In the genomic region with DNA sequence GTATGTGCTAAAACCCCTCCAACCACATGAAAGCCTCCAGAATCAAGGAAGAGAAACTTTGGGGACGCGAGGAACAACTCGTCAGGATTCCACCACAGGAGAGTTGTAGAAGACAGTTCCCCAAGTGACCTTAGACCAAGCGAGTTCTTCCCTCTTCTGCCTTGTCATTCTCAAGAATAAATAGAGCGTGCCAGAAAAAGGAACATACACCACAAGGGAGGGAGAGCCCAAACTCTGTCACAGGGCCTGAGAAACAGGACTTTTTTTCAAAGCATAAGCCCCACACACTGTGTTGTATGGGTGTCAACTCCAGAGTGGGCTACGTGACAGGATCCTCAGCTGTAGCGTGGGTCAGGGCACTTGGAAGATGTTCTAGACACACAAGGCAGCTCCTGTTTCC, we compare ENCODE assay signal across 27 mouse cellular contexts. TPM values are rescaled to one million over a fixed set of nuclear protein-coding genes. Genes with fewer than 3 reads are reported as not detected.
DNase-seq lines count a peak whose midpoint lies in the region; ATAC-seq lines count a peak whose summit lies in the region.
"Had no signal": no experiment of that assay in that cellular context is flagged by ENCODE, and none has a peak within 500 bp of the region (broad histone marks: within the 10 kb centered on the region; RNA-seq: fewer than 3 reads in every experiment).

No protein-coding gene starts in this region.

- H3K36me3 ChIP-seq in midbrain, embryonic 11.5 days (ENCODE audit: control insufficient read depth, insufficient read depth, low read length) = no peaks in the 10 kb centered on the region
- no peaks in the 10 kb centered on the region for H3K36me3 ChIP-seq in midbrain, embryonic 13.5 days
- H3K36me3 ChIP-seq in kidney, embryonic 16.5 days (ENCODE audit: insufficient read depth, low read length) = no peaks in the 10 kb centered on the region
- H3K36me3 ChIP-seq: embryonic facial prominence, embryonic 10.5 days; embryonic facial prominence, embryonic 12.5 days; forebrain, embryonic 15.5 days had no signal

- peak; percentile 41 for DNase-seq in midbrain, embryonic 11.5 days (ENCODE audit: low spot score, missing footprints)
- DNase-seq: adrenal gland, adult 2 months; adrenal gland, postnatal 10 days; adrenal gland, postnatal 25 days; cerebellum, adult 11 months; cerebellum, adult 18-20 months; cerebellum, adult 8-10 months; cerebellum, adult 9-11 months; cerebellum, postnatal 14 days; cerebellum, postnatal 36 days; forebrain, postnatal 0 days had no signal

- no peak overlapping the region for H3K27ac ChIP-seq in midbrain, embryonic 11.5 days (ENCODE audit: low read depth, low read length)
- H3K27ac ChIP-seq in midbrain, embryonic 13.5 days = no peak overlapping the region
- no peak overlapping the region for H3K27ac ChIP-seq in kidney, embryonic 16.5 days (ENCODE audit: low read length)
- H3K27ac ChIP-seq: embryonic facial prominence, embryonic 10.5 days; embryonic facial prominence, embryonic 12.5 days; forebrain, embryonic 13.5 days; forebrain, embryonic 15.5 days had no signal

- no peaks in the 10 kb centered on the region for H3K4me1 ChIP-seq in midbrain, embryonic 11.5 days (ENCODE audit: control insufficient read depth, insufficient read depth, low read length)
- H3K4me1 ChIP-seq in midbrain, embryonic 13.5 days (replicated peaks) = no peaks in the 10 kb centered on the region
- H3K4me1 ChIP-seq in kidney, embryonic 16.5 days (ENCODE audit: insufficient read depth, low read length) = no peaks in the 10 kb centered on the region
- H3K4me1 ChIP-seq: embryonic facial prominence, embryonic 10.5 days; embryonic facial prominence, embryonic 12.5 days; forebrain, embryonic 13.5 days; forebrain, embryonic 15.5 days had no signal

- no peak for ATAC-seq in midbrain, embryonic 11.5 days (ENCODE audit: low FRiP score)
- no peak for ATAC-seq in midbrain, embryonic 13.5 days
- ATAC-seq in hematopoietic stem cell, adult 5-6 weeks (replicated peaks in 1 of 2; ENCODE audit: insufficient read depth in 1 of 2, low FRiP score in 2 of 2, low TSS enrichment in 1 of 2, low read depth in 1 of 2, poor library complexity in 2 of 2, severe bottlenecking in 2 of 2) = peak; percentile 81 to 83
- no peak for ATAC-seq in monocyte, adult 5-6 weeks (replicated peaks; ENCODE audit: insufficient number of reproducible peaks, low FRiP score, low TSS enrichment, poor library complexity, severe bottlenecking)
- no peak for ATAC-seq in kidney, embryonic 16.5 days (ENCODE audit: low FRiP score, low TSS enrichment)
- ATAC-seq: forebrain, embryonic 13.5 days; forebrain, embryonic 15.5 days; forebrain, postnatal 0 days had no signal

- no peak overlapping the region for H3K4me3 ChIP-seq in midbrain, embryonic 11.5 days (ENCODE audit: low read depth, low read length)
- no peak overlapping the region for H3K4me3 ChIP-seq in midbrain, embryonic 13.5 days (replicated peaks)
- no peak overlapping the region for H3K4me3 ChIP-seq in kidney, embryonic 16.5 days (ENCODE audit: low read length)
- H3K4me3 ChIP-seq: embryonic facial prominence, embryonic 10.5 days; embryonic facial prominence, embryonic 12.5 days; forebrain, embryonic 13.5 days; forebrain, embryonic 15.5 days had no signal

- no peaks in the 10 kb centered on the region for H3K27me3 ChIP-seq in midbrain, embryonic 11.5 days (ENCODE audit: control insufficient read depth, insufficient read depth, low read length)
- H3K27me3 ChIP-seq in midbrain, embryonic 13.5 days = no peaks in the 10 kb centered on the region
- no peaks in the 10 kb centered on the region for H3K27me3 ChIP-seq in kidney, embryonic 16.5 days (ENCODE audit: insufficient read depth, low read length)
- H3K27me3 ChIP-seq: embryonic facial prominence, embryonic 12.5 days; forebrain, embryonic 13.5 days; forebrain, embryonic 15.5 days had no signal

- no peak overlapping the region for H3K4me2 ChIP-seq in midbrain, embryonic 11.5 days
- H3K4me2 ChIP-seq in midbrain, embryonic 13.5 days (replicated peaks) = no peak overlapping the region
- no peak overlapping the region for H3K4me2 ChIP-seq in kidney, embryonic 16.5 days (replicated peaks; ENCODE audit: low read depth, low read length)
- H3K4me2 ChIP-seq: embryonic facial prominence, embryonic 12.5 days; forebrain, embryonic 13.5 days; forebrain, embryonic 15.5 days had no signal

- no peaks in the 10 kb centered on the region for H3K9me3 ChIP-seq in midbrain, embryonic 11.5 days (ENCODE audit: control insufficient read depth, low read length)
- H3K9me3 ChIP-seq in midbrain, embryonic 13.5 days = no peaks in the 10 kb centered on the region
- no peaks in the 10 kb centered on the region for H3K9me3 ChIP-seq in kidney, embryonic 16.5 days (ENCODE audit: low read length)
- H3K9me3 ChIP-seq: embryonic facial prominence, embryonic 10.5 days; embryonic facial prominence, embryonic 12.5 days; forebrain, embryonic 13.5 days; forebrain, embryonic 15.5 days had no signal

- 90% methylated on average over 7 of the region's 7 CpGs for WGBS in midbrain, embryonic 11.5 days
- 87% methylated on average over 7 of the region's 7 CpGs for WGBS in midbrain, embryonic 13.5 days
- 81% methylated on average over 7 of the region's 7 CpGs for WGBS in kidney, embryonic 16.5 days

- H3K9ac ChIP-seq in midbrain, embryonic 11.5 days (ENCODE audit: low read length) = no peak overlapping the region
- H3K9ac ChIP-seq in midbrain, embryonic 13.5 days (replicated peaks) = no peak overlapping the region
- H3K9ac ChIP-seq in kidney, embryonic 16.5 days (replicated peaks; ENCODE audit: low read length) = no peak overlapping the region
- H3K9ac ChIP-seq: embryonic facial prominence, embryonic 12.5 days; forebrain, embryonic 13.5 days; forebrain, embryonic 15.5 days; forebrain, postnatal 0 days had no signal

RNA-seq across cellular contexts. Expression of gene Gm17542, which starts 20.1 kb away (rescaled TPM):
- polyA plus RNA-seq in midbrain, embryonic 11.5 days (2014; fragmentation: Nextera tagmentation; extraction: Ambion mirVana) = not detected in 2 replicates
- not detected in 2 replicates for polyA plus RNA-seq in midbrain, embryonic 13.5 days (2015; fragmentation: Nextera tagmentation; extraction: Ambion mirVana)
- not detected in 2 replicates for total RNA-seq in hematopoietic stem cell, adult 5-6 weeks (2017)
- not detected in 3 replicates for total RNA-seq in monocyte, adult 5-6 weeks (2017)
- polyA plus RNA-seq in kidney, embryonic 16.5 days (2015; fragmentation: Nextera tagmentation; extraction: Ambion mirVana) = not detected in 2 replicates
- total RNA-seq: adrenal gland, adult 2 months; adrenal gland, postnatal 10 days; adrenal gland, postnatal 25 days; adrenal gland, postnatal 4 days; ES-E14; forebrain, postnatal 0 days; MEL had no signal
- polyA plus RNA-seq: adrenal gland, adult 2 months; brain, embryonic 14.5 days; C2C12; cortical plate, adult 2 months; embryonic facial prominence, embryonic 10.5 days; embryonic facial prominence, embryonic 12.5 days; embryonic facial prominence, embryonic 14.5 days; forebrain, embryonic 11.5 days; forebrain, embryonic 13.5 days; forebrain, embryonic 15.5 days; forebrain, postnatal 0 days had no signal

Comparison
In these comparisons a context has a peak if more than half of its experiments do, and no peak if none do; other contexts are left out.
1. ATAC-seq: peak in hematopoietic stem cell, adult 5-6 weeks (2 of 2); none in midbrain, embryonic 11.5 days (single experiment), midbrain, embryonic 13.5 days (single experiment), monocyte, adult 5-6 weeks (single experiment) and kidney, embryonic 16.5 days (single experiment).